Mouse (Mus musculus) ES-Bruce4 (cell line): ENCODE data around the gene Triap1. TPM values are rescaled to one million over a fixed set of nuclear protein-coding genes. Genes with fewer than 3 reads are reported as not detected.
A peak's percentile ranks its signal among the peaks of the same experiment; 100 is the strongest.

ENCODE experiments used
- H3K27ac ChIP-seq: 2 replicates; pipeline ENCODE4 v1.5.1; 2012; ENCODE audit warnings: low read length, inconsistent platforms; ENCODE audit not compliant: insufficient read depth
- H3K27me3 ChIP-seq: 2 replicates; pipeline ENCODE4 v1.6.1; 2012; ENCODE audit warnings: mild to moderate bottlenecking, low read length, inconsistent platforms; ENCODE audit not compliant: control insufficient read depth, poor library complexity, insufficient read depth, severe bottlenecking
- H3K36me3 ChIP-seq: 2 replicates; pipeline ENCODE4 v1.6.1; 2012; ENCODE audit warnings: inconsistent platforms, mild to moderate bottlenecking, low read length, moderate library complexity; ENCODE audit not compliant: control insufficient read depth, poor library complexity, insufficient read depth, severe bottlenecking
- H3K4me1 ChIP-seq: one replicate; pipeline ENCODE4 v1.8.1; 2011; ENCODE audit warnings: low read length; ENCODE audit not compliant: control insufficient read depth, insufficient read depth
- H3K4me3 ChIP-seq: 2 replicates; pipeline ENCODE4 v1.5.1; 2011; ENCODE audit warnings: low read depth, mild to moderate bottlenecking, low read length
- H3K9ac ChIP-seq: 2 replicates; pipeline ENCODE4 v1.6.1; 2012; ENCODE audit warnings: low read depth, mild to moderate bottlenecking, inconsistent platforms; ENCODE audit not compliant: poor library complexity, severe bottlenecking
- H3K9me3 ChIP-seq: replicated peaks from 2 replicates; pipeline ENCODE4 v1.6.1; 2012; ENCODE audit warnings: mild to moderate bottlenecking, low read length, inconsistent platforms; ENCODE audit not compliant: control insufficient read depth, poor library complexity, insufficient read depth, severe bottlenecking
- CTCF ChIP-seq: IDR thresholded peaks from one replicate; pipeline ENCODE4 v1.8.1; 2011; ENCODE audit warnings: low read depth, low read length
- EP300 ChIP-seq: IDR thresholded peaks from 2 replicates; pipeline ENCODE4 v1.6.1; 2011; ENCODE audit warnings: low read depth, low read length; ENCODE audit not compliant: insufficient read depth
- POLR2A ChIP-seq: IDR thresholded peaks from one replicate; pipeline ENCODE4 v1.8.1; 2011; ENCODE audit warnings: low read length; ENCODE audit not compliant: insufficient read depth
- polyA plus RNA-seq: library from polyadenylated mRNA; stranded (reverse); fragments of >200 nt; gene quantifications from 2 replicates; pipeline ENCODE4 v1.2.4, GENCODE M21; 2011; ENCODE audit warnings: low read depth; ENCODE audit not compliant: missing spikeins, insufficient read depth, insufficient read length

Triap1 gene
- polyA plus RNA-seq, 1 experiment = 21.6 TPM

- H3K4me1 ChIP-seq = peaks cover 7% of the 10 kb centered on the region
- H3K36me3 ChIP-seq = no peaks in the 10 kb centered on the region
- TF ChIP-seq EP300 = peak; percentile 92; the same call in 1 of the 2 replicates
- TF ChIP-seq POLR2A = no peak
- no peak for TF ChIP-seq CTCF
- H3K27me3 ChIP-seq = no peaks in the 10 kb centered on the region
- H3K9ac ChIP-seq = no peak overlapping the region
- peak overlapping the region; percentile 20; the same call in 1 of the 2 replicates for H3K4me3 ChIP-seq
- peak overlapping the region; percentile 95 for H3K27ac ChIP-seq
- no peaks in the 10 kb centered on the region for H3K9me3 ChIP-seq
Measured at GRCm38 (mm10) chr5:115317645-115318328, 23.2 kb upstream of the Triap1 start.

GRCm38 (mm10) chr5:115319004-115319940, 21.8 kb upstream of the Triap1 start:
- no peak overlapping the region for H3K27ac ChIP-seq
- no peak overlapping the region for H3K9ac ChIP-seq
- peak overlapping the region; percentile 47 for H3K4me3 ChIP-seq
- TF ChIP-seq POLR2A = no peak
- no peak for TF ChIP-seq EP300
- TF ChIP-seq CTCF = peak; percentile 13
- H3K9me3 ChIP-seq = no peaks in the 10 kb centered on the region
- H3K36me3 ChIP-seq = no peaks in the 10 kb centered on the region
- peaks cover 7% of the 10 kb centered on the region for H3K4me1 ChIP-seq
- no peaks in the 10 kb centered on the region for H3K27me3 ChIP-seq

- no peak overlapping the region for H3K27ac ChIP-seq
- peak overlapping the region; percentile 89 for H3K9ac ChIP-seq
- no peaks in the 10 kb centered on the region for H3K4me1 ChIP-seq
- H3K4me3 ChIP-seq = peak overlapping the region; percentile 87
- H3K36me3 ChIP-seq = peaks cover 6% of the 10 kb centered on the region
- no peaks in the 10 kb centered on the region for H3K9me3 ChIP-seq
- TF ChIP-seq POLR2A = no peak
- TF ChIP-seq EP300 = no peak
- TF ChIP-seq CTCF = no peak
- H3K27me3 ChIP-seq = no peaks in the 10 kb centered on the region
Measured at GRCm38 (mm10) chr5:115326256-115326831, 14.7 kb upstream of the Triap1 start.

- Histone ChIP-seq H3K27me3 (no peaks in the 10 kb centered on the region), H3K36me3 (peaks cover 10% of the 10 kb centered on the region), H3K27ac (0 out of 2 replicates have a peak within 1 kb of the TSS, but pooled peaks have one; percentile 11), H3K9ac (peak within 1 kb of the TSS; percentile 89), H3K9me3 (no peaks in the 10 kb centered on the region), H3K4me1 (no peaks in the 10 kb centered on the region), H3K4me3 (peak within 1 kb of the TSS; percentile 95)
- TF ChIP-seq CTCF (no peak), EP300 (no peak), POLR2A (no peak)
Measured at GRCm38 (mm10) chr5:115326875-115327609, 14.0 kb upstream of the Triap1 start, which contains the start of gene Srsf9. TSS of gene Srsf9 (plus strand) at chr5:115327177.

- TF ChIP-seq CTCF = no peak
- no peak for TF ChIP-seq EP300
- TF ChIP-seq POLR2A = no peak
- Histone ChIP-seq H3K9ac (peak overlapping the region; percentile 89), H3K27me3 (no peaks in the 10 kb centered on the region), H3K4me1 (no peaks in the 10 kb centered on the region), H3K9me3 (no peaks in the 10 kb centered on the region), H3K27ac (no peak overlapping the region), H3K36me3 (peaks cover 18% of the 10 kb centered on the region), H3K4me3 (peak overlapping the region; percentile 68)
Measured at GRCm38 (mm10) chr5:115327610-115328548, 13.1 kb upstream of the Triap1 start.
